Mouse (Mus musculus): ENCODE measurements around the gene Mgat4c. TPM values are rescaled to one million over a fixed set of nuclear protein-coding genes. Genes with fewer than 3 reads are reported as not detected.
"Not testable (repeated sequence)": the region's sequence is repeated elsewhere in the genome, so short reads cannot be mapped to it uniquely, and the experiment has no call there.

Mgat4c gene
- total and polyA plus RNA-seq, 2 experiments, result not detected

- no peak overlapping the region for H3K27ac ChIP-seq (replicated peaks; ENCODE audit: insufficient read depth, low read depth, low read length)
- H3K27me3 ChIP-seq (ENCODE audit: control insufficient read depth, insufficient read depth, low read length), result no peaks in the 10 kb centered on the region
- no peaks in the 10 kb centered on the region for H3K36me3 ChIP-seq (ENCODE audit: control insufficient read depth, insufficient read depth, low read length)
- DNase-seq (ENCODE audit: extremely low read depth, low read depth, low spot score), result no peak
- H3K4me1 ChIP-seq (ENCODE audit: control insufficient read depth, insufficient read depth, low read length), result no peaks in the 10 kb centered on the region
- no peak overlapping the region for H3K9ac ChIP-seq (ENCODE audit: low read depth, low read length)
- TF ChIP-seq CTCF (IDR thresholded peaks at IDR 0.05; ENCODE audit: low read depth, low read length), result no peak
- TF ChIP-seq POLR2A (IDR thresholded peaks at IDR 0.05; ENCODE audit: extremely low read depth, insufficient read depth, low read length), result no peak
- H3K79me2 ChIP-seq (ENCODE audit: control insufficient read depth, insufficient read depth, low read length), result no peaks in the 10 kb centered on the region
- no peak overlapping the region for H3K4me3 ChIP-seq (ENCODE audit: insufficient read depth, low read depth, low read length)
Observed at GRCm38 (mm10) chr10:102372111-102372510, 690.8 kb downstream of the Mgat4c start.

GRCm38 (mm10) chr10:102374061-102374460 lies 692.8 kb downstream of the Mgat4c start:
- Histone ChIP-seq H3K9ac (ENCODE audit: low read depth, low read length) (no peak overlapping the region), H3K36me3 (ENCODE audit: control insufficient read depth, insufficient read depth, low read length) (no peaks in the 10 kb centered on the region), H3K4me1 (ENCODE audit: control insufficient read depth, insufficient read depth, low read length) (no peaks in the 10 kb centered on the region), H3K27ac (replicated peaks; ENCODE audit: insufficient read depth, low read depth, low read length) (no peak overlapping the region), H3K79me2 (ENCODE audit: control insufficient read depth, insufficient read depth, low read length) (no peaks in the 10 kb centered on the region), H3K4me3 (ENCODE audit: insufficient read depth, low read depth, low read length) (no peak overlapping the region), H3K27me3 (ENCODE audit: control insufficient read depth, insufficient read depth, low read length) (no peaks in the 10 kb centered on the region)
- TF ChIP-seq CTCF (IDR thresholded peaks at IDR 0.05; ENCODE audit: low read depth, low read length), result no peak
- TF ChIP-seq POLR2A (IDR thresholded peaks at IDR 0.05; ENCODE audit: extremely low read depth, insufficient read depth, low read length), result no peak
- WGBS, result 72% methylated on average over 4 of the region's 4 CpGs
- DNase-seq (ENCODE audit: extremely low read depth, low read depth, low spot score), result no peak

- Histone ChIP-seq H3K79me2 (ENCODE audit: control insufficient read depth, insufficient read depth, low read length) (no peaks in the 10 kb centered on the region), H3K9ac (ENCODE audit: low read depth, low read length) (no peak overlapping the region), H3K27me3 (ENCODE audit: control insufficient read depth, insufficient read depth, low read length) (no peaks in the 10 kb centered on the region), H3K4me1 (ENCODE audit: control insufficient read depth, insufficient read depth, low read length) (no peaks in the 10 kb centered on the region), H3K36me3 (ENCODE audit: control insufficient read depth, insufficient read depth, low read length) (no peaks in the 10 kb centered on the region), H3K27ac (replicated peaks; ENCODE audit: insufficient read depth, low read depth, low read length) (no peak overlapping the region), H3K4me3 (ENCODE audit: insufficient read depth, low read depth, low read length) (no peak overlapping the region)
- no peak for DNase-seq (ENCODE audit: extremely low read depth, low read depth, low spot score)
- 73% methylated on average over 4 of the region's 4 CpGs for WGBS
- TF ChIP-seq POLR2A (IDR thresholded peaks at IDR 0.05; ENCODE audit: extremely low read depth, insufficient read depth, low read length) (no peak), CTCF (IDR thresholded peaks at IDR 0.05; ENCODE audit: low read depth, low read length) (no peak)
Observed at GRCm38 (mm10) chr10:102377377-102377776, 696.1 kb downstream of the Mgat4c start.

GRCm38 (mm10) chr10:102389223-102389622 lies 707.9 kb downstream of the Mgat4c start:
- H3K36me3 ChIP-seq (ENCODE audit: control insufficient read depth, insufficient read depth, low read length), result no peaks in the 10 kb centered on the region
- H3K4me1 ChIP-seq (ENCODE audit: control insufficient read depth, insufficient read depth, low read length), result no peaks in the 10 kb centered on the region
- H3K4me3 ChIP-seq (ENCODE audit: insufficient read depth, low read depth, low read length), result no peak overlapping the region
- H3K9ac ChIP-seq (ENCODE audit: low read depth, low read length), result no peak overlapping the region
- H3K27me3 ChIP-seq (ENCODE audit: control insufficient read depth, insufficient read depth, low read length), result no peaks in the 10 kb centered on the region
- no peaks in the 10 kb centered on the region for H3K79me2 ChIP-seq (ENCODE audit: control insufficient read depth, insufficient read depth, low read length)
- DNase-seq (ENCODE audit: extremely low read depth, low read depth, low spot score), result no peak
- WGBS, result 69% methylated on average over 1 of the region's 1 CpGs
- no peak overlapping the region for H3K27ac ChIP-seq (replicated peaks; ENCODE audit: insufficient read depth, low read depth, low read length)
- TF ChIP-seq POLR2A (IDR thresholded peaks at IDR 0.05; ENCODE audit: extremely low read depth, insufficient read depth, low read length) (no peak), CTCF (IDR thresholded peaks at IDR 0.05; ENCODE audit: low read depth, low read length) (no peak)

GRCm38 (mm10) chr10:102417654-102418272 lies 736.5 kb downstream of the Mgat4c start:
- no peak overlapping the region for H3K9ac ChIP-seq (ENCODE audit: low read depth, low read length)

GRCm38 (mm10) chr10:102435048-102435447 lies 753.8 kb downstream of the Mgat4c start:
- not testable (repeated sequence) for H3K27ac ChIP-seq (replicated peaks; ENCODE audit: insufficient read depth, low read depth, low read length); H3K27me3 ChIP-seq (ENCODE audit: control insufficient read depth, insufficient read depth, low read length); DNase-seq (ENCODE audit: extremely low read depth, low read depth, low spot score); H3K4me1 ChIP-seq (ENCODE audit: control insufficient read depth, insufficient read depth, low read length); H3K4me3 ChIP-seq (ENCODE audit: insufficient read depth, low read depth, low read length); H3K79me2 ChIP-seq (ENCODE audit: control insufficient read depth, insufficient read depth, low read length); H3K36me3 ChIP-seq (ENCODE audit: control insufficient read depth, insufficient read depth, low read length); H3K9ac ChIP-seq (ENCODE audit: low read depth, low read length)
- under 1% methylated on average over 5 of the region's 7 CpGs for WGBS
- TF ChIP-seq CTCF (IDR thresholded peaks at IDR 0.05; ENCODE audit: low read depth, low read length), result peak; percentile 20; the same call in 1 of the 2 replicates

More at GRCm38 (mm10) chr10:102417654-102418272, 736.5 kb downstream of the Mgat4c start:
- no peaks in the 10 kb centered on the region for H3K79me2 ChIP-seq (ENCODE audit: control insufficient read depth, insufficient read depth, low read length)
- TF ChIP-seq CTCF (IDR thresholded peaks at IDR 0.05; ENCODE audit: low read depth, low read length) (no peak), POLR2A (IDR thresholded peaks at IDR 0.05; ENCODE audit: extremely low read depth, insufficient read depth, low read length) (no peak)
- peak; percentile 4 for DNase-seq (ENCODE audit: extremely low read depth, low read depth, low spot score)
- H3K4me3 ChIP-seq (ENCODE audit: insufficient read depth, low read depth, low read length), result no peak overlapping the region
- no peaks in the 10 kb centered on the region for H3K4me1 ChIP-seq (ENCODE audit: control insufficient read depth, insufficient read depth, low read length)
- H3K27me3 ChIP-seq (ENCODE audit: control insufficient read depth, insufficient read depth, low read length), result no peaks in the 10 kb centered on the region
- WGBS, result 79% methylated on average over 2 of the region's 2 CpGs
- no peaks in the 10 kb centered on the region for H3K36me3 ChIP-seq (ENCODE audit: control insufficient read depth, insufficient read depth, low read length)
- H3K27ac ChIP-seq (replicated peaks; ENCODE audit: insufficient read depth, low read depth, low read length), result no peak overlapping the region

- not testable (repeated sequence) for H3K27me3 ChIP-seq (ENCODE audit: control insufficient read depth, insufficient read depth, low read length); H3K36me3 ChIP-seq (ENCODE audit: control insufficient read depth, insufficient read depth, low read length); H3K9ac ChIP-seq (ENCODE audit: low read depth, low read length); DNase-seq (ENCODE audit: extremely low read depth, low read depth, low spot score); H3K27ac ChIP-seq (replicated peaks; ENCODE audit: insufficient read depth, low read depth, low read length); H3K4me3 ChIP-seq (ENCODE audit: insufficient read depth, low read depth, low read length); H3K4me1 ChIP-seq (ENCODE audit: control insufficient read depth, insufficient read depth, low read length); H3K79me2 ChIP-seq (ENCODE audit: control insufficient read depth, insufficient read depth, low read length)
- 28% methylated on average over 6 of the region's 6 CpGs for WGBS
Observed at GRCm38 (mm10) chr10:102435467-102435866, 754.2 kb downstream of the Mgat4c start.
